Mouse (Mus musculus): ENCODE results near the gene Cars2. TPM values are rescaled to one million over a fixed set of nuclear protein-coding genes. Genes with fewer than 3 reads are reported as not detected.
"Not testable (repeated sequence)": the region's sequence is repeated elsewhere in the genome, so short reads cannot be mapped to it uniquely, and the experiment has no call there.

The Cars2 gene
- polyA plus RNA-seq, 1 experiment, result 25.9 TPM

GRCm38 (mm10) chr8:11469095-11469494 is 81.5 kb downstream of the Cars2 start:
- TF ChIP-seq CTCF (IDR thresholded peaks at IDR 0.05; ENCODE audit: extremely low read depth, insufficient read depth, low read length) (peak; percentile 56), POLR2A (IDR thresholded peaks at IDR 0.05; ENCODE audit: extremely low read depth, insufficient read depth, low read length) (no peak)
- Histone ChIP-seq H3K4me1 (ENCODE audit: control insufficient read depth, insufficient read depth, low read length) (no peaks in the 10 kb centered on the region), H3K4me3 (ENCODE audit: insufficient read depth, low read length) (no peak overlapping the region), H3K27ac (ENCODE audit: insufficient read depth, low read length) (no peak overlapping the region)

- not testable (repeated sequence) for H3K27ac ChIP-seq (ENCODE audit: insufficient read depth, low read length); H3K4me1 ChIP-seq (ENCODE audit: control insufficient read depth, insufficient read depth, low read length); H3K4me3 ChIP-seq (ENCODE audit: insufficient read depth, low read length)
Measured at GRCm38 (mm10) chr8:11466528-11466927, 84.1 kb downstream of the Cars2 start.

- TF ChIP-seq CTCF (IDR thresholded peaks at IDR 0.05; ENCODE audit: extremely low read depth, insufficient read depth, low read length) (no peak), POLR2A (IDR thresholded peaks at IDR 0.05; ENCODE audit: extremely low read depth, insufficient read depth, low read length) (no peak)
- Histone ChIP-seq H3K27ac (ENCODE audit: insufficient read depth, low read length) (no peak overlapping the region), H3K4me3 (ENCODE audit: insufficient read depth, low read length) (no peak overlapping the region), H3K4me1 (ENCODE audit: control insufficient read depth, insufficient read depth, low read length) (no peaks in the 10 kb centered on the region)
Measured at GRCm38 (mm10) chr8:11465619-11466018, 85.0 kb downstream of the Cars2 start.

- Histone ChIP-seq H3K4me3 (ENCODE audit: insufficient read depth, low read length) (no peak overlapping the region), H3K4me1 (ENCODE audit: control insufficient read depth, insufficient read depth, low read length) (no peaks in the 10 kb centered on the region), H3K27ac (ENCODE audit: insufficient read depth, low read length) (no peak overlapping the region)
- no peak for TF ChIP-seq POLR2A (IDR thresholded peaks at IDR 0.05; ENCODE audit: extremely low read depth, insufficient read depth, low read length)
- TF ChIP-seq CTCF (IDR thresholded peaks at IDR 0.05; ENCODE audit: extremely low read depth, insufficient read depth, low read length), result no peak
Measured at GRCm38 (mm10) chr8:11464707-11464964, 85.9 kb downstream of the Cars2 start.

Other genes with a start within 250 kb of the Cars2 start
- 26.3 and 31.7 TPM in 2 replicates for gene Col4a2, start 238.0 kb downstream of the Cars2 start, polyA plus RNA-seq (2012; rRNA removed)
- 29.3 TPM in 2 replicates for gene Col4a1, start 238.0 kb downstream of the Cars2 start, polyA plus RNA-seq (2012; rRNA removed)
- 0.98 and 1.2 TPM in 2 replicates for gene Rab20, start 72.1 kb downstream of the Cars2 start, polyA plus RNA-seq (2012; rRNA removed)
- gene Naxd, start 53.3 kb downstream of the Cars2 start, polyA plus RNA-seq (2012; rRNA removed), result 96.5 and 98.5 TPM in 2 replicates
- 45.5 and 52.9 TPM in 2 replicates for gene Ing1, start 4.8 kb upstream of the Cars2 start, polyA plus RNA-seq (2012; rRNA removed)
- gene Ankrd10, start 85.0 kb upstream of the Cars2 start, polyA plus RNA-seq (2012; rRNA removed), result 65.9 and 67.2 TPM in 2 replicates
- gene 1700016D06Rik, start 150.3 kb upstream of the Cars2 start, polyA plus RNA-seq (2012; rRNA removed), result not detected in 2 replicates
- 71.1 and 75.9 TPM in 2 replicates for gene Arhgef7, start 176.9 kb upstream of the Cars2 start, polyA plus RNA-seq (2012; rRNA removed)